18 mouse cellular contexts compared by ENCODE assay signal in the genomic region with DNA sequence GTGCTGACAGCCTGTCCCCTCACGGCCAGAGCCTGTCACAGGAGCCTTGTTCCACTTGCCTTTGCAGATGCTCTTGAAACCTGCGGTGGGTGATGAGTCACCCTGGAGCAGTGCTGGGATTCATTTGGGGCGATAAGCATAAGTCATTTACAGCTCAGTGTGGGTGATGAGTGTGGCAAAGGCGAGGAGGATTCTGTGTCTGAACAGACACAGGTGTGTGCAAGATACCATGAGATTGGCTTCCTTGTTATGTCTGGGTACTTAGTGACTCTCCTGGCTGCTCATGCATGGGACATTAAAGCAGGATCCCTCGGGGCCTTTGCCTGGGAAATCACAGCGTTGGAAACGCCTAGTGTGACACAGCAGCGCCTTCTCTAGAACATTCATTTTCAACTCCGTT.
A peak's percentile ranks its signal among the peaks of the same experiment; 100 is the strongest.
DNase-seq lines count a peak whose midpoint lies in the region; ATAC-seq and TF ChIP-seq lines count a peak whose summit lies in the region.
"Had no signal": no experiment of that assay in that cellular context is flagged by ENCODE, and none has a peak within 500 bp of the region (broad histone marks: within the 10 kb centered on the region; RNA-seq: fewer than 3 reads in every experiment).

No protein-coding gene starts in this region.

- H3K4me1 ChIP-seq in heart, embryonic 11.5 days (ENCODE audit: control insufficient read depth, insufficient read depth, low read length), result peaks cover 14% of the 10 kb centered on the region
- peaks cover 0 to 39% of the 10 kb centered on the region in 2 experiments; a peak in 3 of 4 replicates for H3K4me1 ChIP-seq in CH12.LX (ENCODE audit: control insufficient read depth in 1 of 2, insufficient read depth in 2 of 2)
- H3K4me1 ChIP-seq in hindbrain, embryonic 14.5 days (replicated peaks; ENCODE audit: control insufficient read depth, insufficient read depth, low read length), result peaks cover 9% of the 10 kb centered on the region
- H3K4me1 ChIP-seq in forebrain, embryonic 12.5 days, result peaks cover 11% of the 10 kb centered on the region
- H3K4me1 ChIP-seq: embryonic facial prominence, embryonic 15.5 days; liver, embryonic 15.5 days had no signal

- no peak overlapping the region for H3K4me2 ChIP-seq in heart, embryonic 11.5 days
- no peak overlapping the region for H3K4me2 ChIP-seq in CH12.LX (ENCODE audit: insufficient read depth, low read depth, poor library complexity, severe bottlenecking)
- H3K4me2 ChIP-seq in hindbrain, embryonic 14.5 days (replicated peaks), result no peak overlapping the region
- H3K4me2 ChIP-seq in forebrain, embryonic 12.5 days, result no peak overlapping the region
- H3K4me2 ChIP-seq: embryonic facial prominence, embryonic 15.5 days; hindbrain, embryonic 15.5 days; liver, embryonic 15.5 days; midbrain, embryonic 15.5 days had no signal

- no peak for DNase-seq in heart, adult 18-20 months
- DNase-seq in left cerebral cortex, adult 18-20 months (ENCODE audit: low spot score in 2 of 2), result peak; percentile 30 to 42
- DNase-seq in left cerebral cortex, postnatal 4 days, result no peak
- DNase-seq in CH12.LX (ENCODE audit: extremely low read depth), result peak; percentile 64
- DNase-seq in hindbrain, embryonic 14.5 days (ENCODE audit: low spot score), result no peak
- no peak for DNase-seq in layer of hippocampus, adult 9-10 months (ENCODE audit: low spot score)
- DNase-seq: cerebellum, adult 9-10 months; gastrocnemius, postnatal 36 days; kidney, adult 18-20 months; lung, postnatal 14 days had no signal

- dilution Hi-C loops in CH12.LX (cut with MboI; ENCODE audit: extremely low pct_ligation_motif_present, extremely low pct_unique_long_range_greater_than_20kb, low sequenced_read_pairs), result no loop called here

- H3K27me3 ChIP-seq in heart, embryonic 11.5 days (ENCODE audit: control insufficient read depth, insufficient read depth, low read length), result no peaks in the 10 kb centered on the region
- H3K27me3 ChIP-seq in CH12.LX (replicated peaks), result no peaks in the 10 kb centered on the region
- no peaks in the 10 kb centered on the region for H3K27me3 ChIP-seq in hindbrain, embryonic 14.5 days (ENCODE audit: control insufficient read depth, insufficient read depth, low read length)
- H3K27me3 ChIP-seq in forebrain, embryonic 12.5 days, result no peaks in the 10 kb centered on the region
- H3K27me3 ChIP-seq: embryonic facial prominence, embryonic 15.5 days; hindbrain, embryonic 15.5 days; liver, embryonic 15.5 days; megakaryocyte, embryonic 14.5 days; midbrain, embryonic 15.5 days had no signal

- no peak for TF ChIP-seq CTCF in CH12.LX (conservative IDR thresholded peaks at IDR 0.05 in 1 of 2, IDR thresholded peaks at IDR 0.05 in 1 of 2; ENCODE audit: low read depth in 2 of 2, low read length in 2 of 2)

- TF ChIP-seq EP300 in CH12.LX (IDR thresholded peaks at IDR 0.05; ENCODE audit: low read length), result peak; percentile 27; the same call in 1 of the 2 replicates

- in situ Hi-C loops in CH12.LX (cut with MboI; ENCODE audit: low pct_ligation_motif_present, low pct_unique_long_range_greater_than_20kb, low sequenced_read_pairs), result loop anchor here (5.0 kb wide), 1 partner anchor 259 kb away; no protein-coding TSS in a partner anchor

- H3K79me2 ChIP-seq in CH12.LX (replicated peaks; ENCODE audit: control insufficient read depth, extremely low read depth, insufficient read depth, poor library complexity, severe bottlenecking), result no peaks in the 10 kb centered on the region

- TF ChIP-seq RAD21 in CH12.LX (IDR thresholded peaks at IDR 0.05; ENCODE audit: low read depth, low read length), result no peak

- no peak for TF ChIP-seq POLR2A in CH12.LX (IDR thresholded peaks at IDR 0.05; ENCODE audit: low read depth, low read length)

- H3K9ac ChIP-seq in heart, embryonic 11.5 days (ENCODE audit: low read depth, low read length), result no peak overlapping the region
- no peak overlapping the region for H3K9ac ChIP-seq in CH12.LX (ENCODE audit: insufficient read depth, low read depth)
- no peak overlapping the region for H3K9ac ChIP-seq in hindbrain, embryonic 14.5 days
- H3K9ac ChIP-seq in forebrain, embryonic 12.5 days, result no peak overlapping the region
- H3K9ac ChIP-seq: embryonic facial prominence, embryonic 15.5 days; hindbrain, embryonic 15.5 days; liver, embryonic 15.5 days; midbrain, embryonic 15.5 days had no signal

- no peak overlapping the region for H3K4me3 ChIP-seq in heart, embryonic 11.5 days (ENCODE audit: low read depth, low read length)
- no peak overlapping the region for H3K4me3 ChIP-seq in CH12.LX (replicated peaks in 1 of 3; ENCODE audit: low read depth in 2 of 3, low read length in 2 of 3, poor library complexity in 1 of 3)
- H3K4me3 ChIP-seq in hindbrain, embryonic 14.5 days (replicated peaks; ENCODE audit: low read length), result no peak overlapping the region
- H3K4me3 ChIP-seq in forebrain, embryonic 12.5 days (replicated peaks), result no peak overlapping the region
- H3K4me3 ChIP-seq: embryonic facial prominence, embryonic 15.5 days; forebrain, embryonic 10.5 days; hindbrain, embryonic 15.5 days; liver, embryonic 15.5 days; megakaryocyte, embryonic 14.5 days; midbrain, embryonic 15.5 days had no signal

- intact Hi-C loops in left cerebral cortex, postnatal 4 days (cut with DNase I), result no loop called here

- no peaks in the 10 kb centered on the region for H3K9me3 ChIP-seq in heart, embryonic 11.5 days (replicated peaks; ENCODE audit: control insufficient read depth, low read length)
- no peaks in the 10 kb centered on the region for H3K9me3 ChIP-seq in CH12.LX (replicated peaks; ENCODE audit: low read length)
- H3K9me3 ChIP-seq in hindbrain, embryonic 14.5 days (ENCODE audit: control insufficient read depth, low read length), result no peaks in the 10 kb centered on the region
- H3K9me3 ChIP-seq in forebrain, embryonic 12.5 days, result no peaks in the 10 kb centered on the region
- H3K9me3 ChIP-seq: embryonic facial prominence, embryonic 15.5 days; forebrain, embryonic 10.5 days; hindbrain, embryonic 15.5 days; liver, embryonic 15.5 days; megakaryocyte, embryonic 14.5 days; midbrain, embryonic 15.5 days had no signal

- 0 out of 2 replicates have a peak, but pooled peaks have one; percentile 37 for ATAC-seq in heart, embryonic 11.5 days (replicated peaks; ENCODE audit: insufficient number of reproducible peaks, low FRiP score, low TSS enrichment)
- 0 out of 2 replicates have a peak, but pooled peaks have one; percentile 5 for ATAC-seq in hindbrain, embryonic 14.5 days (ENCODE audit: low FRiP score)
- ATAC-seq in forebrain, embryonic 12.5 days (ENCODE audit: low FRiP score), result no peak
- ATAC-seq: midbrain, embryonic 15.5 days had no signal

- H3K27ac ChIP-seq in heart, embryonic 11.5 days (ENCODE audit: low read depth, low read length), result no peak overlapping the region
- no peak overlapping the region for H3K27ac ChIP-seq in CH12.LX (ENCODE audit: insufficient read depth, low read depth)
- H3K27ac ChIP-seq in hindbrain, embryonic 14.5 days, result no peak overlapping the region
- H3K27ac ChIP-seq in forebrain, embryonic 12.5 days, result no peak overlapping the region
- H3K27ac ChIP-seq: embryonic facial prominence, embryonic 15.5 days; forebrain, embryonic 10.5 days; hindbrain, embryonic 15.5 days; liver, embryonic 15.5 days; midbrain, embryonic 15.5 days had no signal

- WGBS in heart, embryonic 11.5 days (ENCODE audit: insufficient replicate concordance), result 58% methylated on average over 9 of the region's 9 CpGs
- 58% methylated on average over 9 of the region's 9 CpGs for WGBS in hindbrain, embryonic 14.5 days
- WGBS in forebrain, embryonic 12.5 days, result 87% methylated on average over 9 of the region's 9 CpGs

- H3K36me3 ChIP-seq in heart, embryonic 11.5 days (ENCODE audit: control insufficient read depth, insufficient read depth, low read length), result no peaks in the 10 kb centered on the region
- peaks cover 0 to 52% of the 10 kb centered on the region in 2 experiments for H3K36me3 ChIP-seq in CH12.LX (replicated peaks in 1 of 2; ENCODE audit: control insufficient read depth in 1 of 2, insufficient read depth in 1 of 2, low read length in 1 of 2)
- peaks cover 10% of the 10 kb centered on the region for H3K36me3 ChIP-seq in hindbrain, embryonic 14.5 days (replicated peaks; ENCODE audit: control insufficient read depth, insufficient read depth)
- H3K36me3 ChIP-seq in forebrain, embryonic 12.5 days (replicated peaks), result peaks cover 5% of the 10 kb centered on the region
- H3K36me3 ChIP-seq: liver, embryonic 15.5 days; midbrain, embryonic 15.5 days had no signal

TF ChIP-seq in CH12.LX, 34 proteins besides CTCF, POLR2A, EP300 and RAD21:
- no peak for TF ChIP-seq GABPA (IDR thresholded peaks at IDR 0.05; ENCODE audit: insufficient replicate concordance, low read depth, low read length)
- 0 out of 2 replicates have a peak, but pooled peaks have one; percentile 11 for TF ChIP-seq ETS1 (conservative IDR thresholded peaks at IDR 0.05; ENCODE audit: low read depth, low read length)

Comparison
In these comparisons a context has a peak if more than half of its experiments do, and no peak if none do; other contexts are left out.
1. DNase-seq: peak in left cerebral cortex, adult 18-20 months (2 of 2) and CH12.LX (single experiment); none in heart, adult 18-20 months (0 of 2), left cerebral cortex, postnatal 4 days (single experiment), hindbrain, embryonic 14.5 days (single experiment) and layer of hippocampus, adult 9-10 months (single experiment).